Mouse (Mus musculus) limb, embryonic 14.5 days (tissue): ENCODE results near the gene Mapk8ip1. TPM values are rescaled to one million over a fixed set of nuclear protein-coding genes. Genes with fewer than 3 reads are reported as not detected.

Source experiments
- ATAC-seq: fragments of 200-750 bp; cut with Nextera tagmentation; 2 replicates; pipeline ENCODE4 v1.8.0; 2017; ENCODE audit warnings: low read depth, moderate number of reproducible peaks, moderate TSS enrichment; ENCODE audit not compliant: low FRiP score
- DNase-seq: peaks from one replicate; pipeline ENCODE4 v3.0.0-alpha.2; 2015; ENCODE audit warnings: low spot score
- H3K27ac ChIP-seq: fragments of 300-500 bp; sonication (generic); replicated peaks from 2 replicates; pipeline ENCODE4 v1.5.1; 2014; ENCODE audit warnings: low read depth, mild to moderate bottlenecking, low read length, moderate library complexity, mixed read lengths
- H3K27me3 ChIP-seq: fragments of 300-500 bp; sonication (generic); 2 replicates; pipeline ENCODE4 v1.6.1; 2014; ENCODE audit warnings: low read length, mixed read lengths; ENCODE audit not compliant: control insufficient read depth, insufficient read depth
- H3K36me3 ChIP-seq: fragments of 300-500 bp; sonication (generic); 2 replicates; pipeline ENCODE4 v1.6.1; 2014; ENCODE audit warnings: mild to moderate bottlenecking, low read length, moderate library complexity, mixed read lengths; ENCODE audit not compliant: control insufficient read depth, insufficient read depth
- H3K4me1 ChIP-seq: fragments of 300-500 bp; sonication (generic); 2 replicates; pipeline ENCODE4 v1.6.1; 2014; ENCODE audit warnings: antibody characterized with exemption, low read length, mixed read lengths; ENCODE audit not compliant: control insufficient read depth, insufficient read depth
- H3K4me2 ChIP-seq: fragments of 300-500 bp; sonication (generic); replicated peaks from 2 replicates; pipeline ENCODE4 v1.6.1; 2014; ENCODE audit warnings: low read depth, mild to moderate bottlenecking, low read length, moderate library complexity; ENCODE audit not compliant: severe bottlenecking
- H3K4me3 ChIP-seq: fragments of 300-500 bp; sonication (generic); replicated peaks from 2 replicates; pipeline ENCODE4 v1.5.1; 2014; ENCODE audit warnings: low read length
- H3K9ac ChIP-seq: fragments of 300-500 bp; sonication (generic); 2 replicates; pipeline ENCODE4 v1.6.1; 2014; ENCODE audit warnings: mild to moderate bottlenecking, low read depth, low read length, moderate library complexity; ENCODE audit not compliant: severe bottlenecking
- H3K9me3 ChIP-seq: fragments of 300-500 bp; sonication (generic); 2 replicates; pipeline ENCODE4 v1.6.1; 2016; ENCODE audit warnings: low read length; ENCODE audit not compliant: control insufficient read depth
- POLR2A ChIP-seq: fragments of 200-500 bp; IDR thresholded peaks from 2 replicates; pipeline ENCODE4 v1.8.0; 2012; ENCODE audit warnings: inconsistent platforms, mild to moderate bottlenecking, moderate library complexity, borderline replicate concordance; ENCODE audit not compliant: insufficient read depth, insufficient read length; ENCODE audit errors: extremely low read depth
- WGBS: fragments of 180-500 bp; shearing (Covaris S2); extraction: QIAGEN DNeasy Blood & Tissue Kit; methylation state at CpG from one replicate; pipeline ENCODE4 v1.1.7; 2014; 5-methylcytosine and 5-hydroxymethylcytosine counted together
- polyA plus RNA-seq, 2 experiments: library from polyadenylated mRNA; depleted of rRNA in 1 of 2; stranded (reverse) in 1 of 2; unstranded in 1 of 2; fragments of >200 nt; fragmentation: Nextera tagmentation in 1 of 2; extraction: Ambion mirVana in 1 of 2; gene quantifications; 2 replicates each; pipeline versions ENCODE4 v1.2.1 to v1.2.3; 2012 to 2014

The Mapk8ip1 gene
- polyA plus RNA-seq, 2 experiments: 12.9 to 42.5 TPM

GRCm38 (mm10) chr2:92389645-92390044 lies 11.4 kb downstream of the Mapk8ip1 start:
- no peak for DNase-seq
- Histone ChIP-seq H3K27me3 (no peaks in the 10 kb centered on the region), H3K4me2 (peak overlapping the region; percentile 64), H3K4me1 (peaks cover 21% of the 10 kb centered on the region), H3K36me3 (peaks cover 26% of the 10 kb centered on the region), H3K9me3 (no peaks in the 10 kb centered on the region), H3K9ac (0 out of 2 replicates have a peak overlapping the region, but pooled peaks have one; percentile 59), H3K27ac (peak overlapping the region; percentile 86; the same call in 1 of the 2 replicates), H3K4me3 (peak overlapping the region; percentile 59)
- no peak for TF ChIP-seq POLR2A
- 6% methylated on average over 10 of the region's 10 CpGs for WGBS
- peak; percentile 23 for ATAC-seq

- WGBS: 1% methylated on average over 55 of the region's 62 CpGs
- Histone ChIP-seq H3K36me3 (peaks cover 32% of the 10 kb centered on the region), H3K4me3 (peak overlapping the region; percentile 59), H3K4me2 (peak overlapping the region; percentile 64), H3K4me1 (peaks cover 21% of the 10 kb centered on the region), H3K9ac (peak overlapping the region; percentile 59), H3K27me3 (no peaks in the 10 kb centered on the region), H3K27ac (peak overlapping the region; percentile 86), H3K9me3 (no peaks in the 10 kb centered on the region)
- DNase-seq (peak; percentile 93), ATAC-seq (peak; percentile 90)
- TF ChIP-seq POLR2A: peak; percentile 62; the same call in 1 of the 2 replicates
Observed at GRCm38 (mm10) chr2:92388891-92389641, 12.0 kb downstream of the Mapk8ip1 start.

- no peak for TF ChIP-seq POLR2A
- H3K4me1 ChIP-seq: peaks cover 21% of the 10 kb centered on the region
- H3K27me3 ChIP-seq: no peaks in the 10 kb centered on the region
- ATAC-seq: no peak
- 57% methylated on average over 3 of the region's 3 CpGs for WGBS
- peak overlapping the region; percentile 64 for H3K4me2 ChIP-seq
- peaks cover 41% of the 10 kb centered on the region for H3K36me3 ChIP-seq
- peak overlapping the region; percentile 59 for H3K4me3 ChIP-seq
- H3K9me3 ChIP-seq: no peaks in the 10 kb centered on the region
- H3K27ac ChIP-seq: no peak overlapping the region
- DNase-seq: no peak
- peak overlapping the region; percentile 59; the same call in 1 of the 2 replicates for H3K9ac ChIP-seq
Observed at GRCm38 (mm10) chr2:92388081-92388517, 13.0 kb downstream of the Mapk8ip1 start.

- no peaks in the 10 kb centered on the region for H3K9me3 ChIP-seq
- no peak overlapping the region for H3K27ac ChIP-seq
- TF ChIP-seq POLR2A: no peak
- no peak for ATAC-seq
- H3K4me3 ChIP-seq: peak overlapping the region; percentile 59; the same call in 1 of the 2 replicates
- peaks cover 45% of the 10 kb centered on the region for H3K36me3 ChIP-seq
- peaks cover 18% of the 10 kb centered on the region for H3K4me1 ChIP-seq
- WGBS: 87% methylated on average over 4 of the region's 4 CpGs
- 0 out of 2 replicates have a peak overlapping the region, but pooled peaks have one; percentile 59 for H3K9ac ChIP-seq
- H3K4me2 ChIP-seq: no peak overlapping the region
- no peak for DNase-seq
- no peaks in the 10 kb centered on the region for H3K27me3 ChIP-seq
Observed at GRCm38 (mm10) chr2:92387646-92388045, 13.4 kb downstream of the Mapk8ip1 start.

GRCm38 (mm10) chr2:92386821-92387570 lies 14.1 kb downstream of the Mapk8ip1 start:
- ATAC-seq (no peak), DNase-seq (no peak)
- WGBS: 90% methylated on average over 27 of the region's 30 CpGs
- peaks cover 52% of the 10 kb centered on the region for H3K36me3 ChIP-seq
- H3K9me3 ChIP-seq: no peaks in the 10 kb centered on the region
- H3K27ac ChIP-seq: no peak overlapping the region
- H3K4me1 ChIP-seq: peaks cover 12% of the 10 kb centered on the region
- no peak for TF ChIP-seq POLR2A
- H3K9ac ChIP-seq: no peak overlapping the region
- no peaks in the 10 kb centered on the region for H3K27me3 ChIP-seq
- no peak overlapping the region for H3K4me2 ChIP-seq
- no peak overlapping the region for H3K4me3 ChIP-seq
